Mouse (Mus musculus): ENCODE data around the gene Syce1.

The Syce1 gene

DNA sequence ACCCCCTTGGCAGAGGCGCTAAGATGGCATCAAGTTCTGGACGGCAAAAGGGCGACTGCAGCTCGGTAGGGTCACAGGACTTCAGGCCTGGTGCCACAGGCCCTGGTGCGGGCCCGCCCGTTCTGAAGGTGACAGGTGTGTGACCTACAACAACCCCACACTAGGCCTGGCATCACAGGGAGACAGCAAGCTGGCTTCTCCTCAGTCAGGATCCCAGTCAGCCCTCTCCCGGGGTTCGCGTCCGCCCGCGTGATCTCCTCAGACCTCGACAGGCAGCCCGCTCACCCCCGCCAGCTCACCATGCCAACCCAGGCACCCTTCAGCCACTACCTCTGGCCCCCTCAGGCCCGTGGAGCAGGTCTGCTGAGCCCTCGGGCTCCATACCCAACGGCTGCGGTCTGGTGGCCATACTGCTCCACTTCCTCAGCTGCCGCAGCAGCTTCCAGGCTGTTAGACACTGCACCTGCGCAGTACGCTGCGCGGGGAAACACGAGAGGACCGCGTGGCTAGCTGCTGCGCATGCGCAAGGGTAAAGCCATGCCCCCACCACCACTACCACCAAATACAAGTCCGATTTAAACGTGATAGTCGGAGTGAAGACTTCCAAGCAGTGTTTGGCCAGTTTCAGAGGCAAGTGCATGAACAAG, at the start of gene Syce1:
Gene Syce1 (minus strand): TSS at position 447 of the 647 bp plus-strand sequence.
- no peak for DNase-seq (ENCODE audit: inconsistent ontology term)

DNA sequence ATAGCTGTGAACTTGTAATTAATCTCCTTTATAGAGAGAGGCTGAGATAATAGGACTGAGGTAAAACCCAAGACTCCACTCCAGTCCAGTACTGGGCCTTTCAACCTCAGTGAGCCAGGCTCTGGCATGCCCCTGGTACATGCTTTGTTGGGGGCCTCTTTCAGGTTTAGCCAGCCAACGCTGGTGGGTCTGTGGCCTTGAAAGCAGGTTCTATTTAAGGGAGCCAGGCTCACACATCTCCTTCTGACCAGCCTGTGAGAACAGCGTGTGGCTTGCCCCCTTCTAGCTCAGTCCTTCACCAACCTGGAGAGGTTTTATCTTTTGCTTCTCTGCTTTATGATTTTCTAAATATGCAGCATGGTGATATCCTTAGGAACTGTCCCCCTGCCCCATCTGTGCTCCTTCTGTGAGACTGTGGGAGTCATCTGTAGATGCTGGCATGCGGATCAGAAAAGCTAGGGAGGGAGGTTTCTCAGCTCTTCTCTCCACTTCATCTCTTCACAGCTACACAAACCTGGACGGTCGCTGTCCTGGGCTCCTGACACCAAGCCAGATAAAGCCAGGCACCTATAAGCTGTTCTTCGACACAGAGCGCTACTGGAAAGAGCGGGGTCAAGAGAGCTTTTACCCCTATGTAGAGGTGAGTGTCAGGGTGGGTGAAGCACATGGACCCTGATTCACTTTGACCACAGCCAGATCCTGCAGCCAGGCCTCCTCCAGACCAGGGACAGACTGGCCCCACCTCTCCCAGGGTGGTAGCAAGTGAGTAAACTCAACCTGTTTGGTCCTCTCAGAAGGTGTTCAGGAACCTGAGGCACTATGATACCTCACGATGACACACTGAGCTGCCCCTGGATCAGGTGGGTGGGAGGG, 48.8 kb upstream of the Syce1 start:
- no peak for DNase-seq (ENCODE audit: inconsistent ontology term)

DNA sequence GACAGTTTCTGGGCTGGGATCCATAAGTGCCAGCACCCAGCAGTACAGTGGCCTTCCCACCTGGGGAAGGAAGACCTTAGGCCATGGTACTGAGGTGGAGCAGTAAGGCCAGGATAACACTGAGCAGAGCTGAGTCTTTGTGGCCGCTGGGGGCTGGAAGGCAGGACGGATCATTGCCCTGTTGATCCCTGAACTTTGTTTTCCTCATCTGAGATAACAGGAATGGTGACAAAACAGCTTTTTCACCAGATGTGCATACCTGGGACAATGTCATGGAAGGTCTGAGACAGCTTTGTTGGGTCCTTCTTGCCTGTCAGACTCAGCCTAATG, 48.1 kb upstream of the Syce1 start:
- no peak for DNase-seq (ENCODE audit: inconsistent ontology term)

DNA sequence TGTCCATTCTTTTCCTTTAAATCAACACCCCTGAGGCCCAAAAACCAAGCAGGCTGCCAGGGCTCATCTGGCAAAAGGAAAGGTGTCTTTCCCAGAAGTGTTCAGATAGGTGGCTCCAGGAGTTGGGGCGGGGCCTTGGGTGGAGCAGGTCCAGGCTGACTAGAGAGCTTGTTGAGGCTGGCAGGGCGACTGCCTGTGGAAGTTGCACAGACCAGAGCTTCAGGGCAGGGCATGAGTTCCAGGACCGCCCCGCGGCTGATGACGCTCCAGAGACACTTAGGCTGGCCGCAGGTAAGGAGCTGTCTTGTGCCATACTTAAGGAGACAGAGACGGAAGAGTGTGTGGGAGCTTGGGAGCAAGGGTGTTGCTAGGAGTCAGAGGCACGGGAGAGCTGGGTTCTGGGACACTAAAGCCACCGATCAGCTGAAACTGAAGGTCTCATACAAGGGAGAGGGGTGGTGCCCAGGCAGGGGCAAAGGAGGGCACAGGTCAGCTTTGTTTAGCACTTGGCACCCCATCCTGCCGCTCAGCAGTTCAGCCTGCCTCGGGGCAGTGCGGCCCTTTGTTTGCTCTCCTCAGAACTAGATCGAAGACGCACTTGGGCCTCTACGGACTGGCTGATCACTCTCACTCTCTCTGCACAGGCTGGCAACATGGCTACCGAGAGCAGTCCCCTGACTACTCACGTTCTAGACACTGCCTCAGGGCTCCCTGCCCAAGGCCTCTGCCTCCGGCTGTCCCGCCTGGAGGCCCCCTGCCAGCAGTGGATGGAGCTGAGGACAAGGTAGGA, 47.5 kb upstream of the Syce1 start, which contains the start of gene Urah:
Gene Urah (plus strand): TSS at position 51 of the 790 bp plus-strand sequence.
- no peak for DNase-seq (ENCODE audit: inconsistent ontology term)

DNA sequence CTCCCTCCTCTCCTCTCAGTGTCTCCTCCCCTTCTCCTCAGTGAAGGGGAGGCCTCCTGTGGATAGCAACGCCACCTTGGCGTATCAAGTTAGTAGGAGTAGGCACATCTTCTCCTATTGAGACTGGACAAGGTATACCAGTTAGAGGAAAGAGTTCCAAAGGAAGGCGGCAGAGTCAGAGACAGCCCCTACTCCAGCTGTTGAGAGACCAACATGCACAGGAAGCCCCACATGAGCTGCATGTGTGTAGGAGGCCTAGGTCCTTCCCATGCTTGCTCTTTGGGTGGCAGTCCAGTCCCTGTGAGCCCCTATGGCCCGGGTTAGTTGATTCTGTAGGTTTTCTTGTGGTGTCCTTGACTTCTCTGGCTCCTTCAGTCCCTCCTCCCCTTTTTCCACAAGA, 45.7 kb upstream of the Syce1 start:
- no peak for DNase-seq (ENCODE audit: inconsistent ontology term)

DNA sequence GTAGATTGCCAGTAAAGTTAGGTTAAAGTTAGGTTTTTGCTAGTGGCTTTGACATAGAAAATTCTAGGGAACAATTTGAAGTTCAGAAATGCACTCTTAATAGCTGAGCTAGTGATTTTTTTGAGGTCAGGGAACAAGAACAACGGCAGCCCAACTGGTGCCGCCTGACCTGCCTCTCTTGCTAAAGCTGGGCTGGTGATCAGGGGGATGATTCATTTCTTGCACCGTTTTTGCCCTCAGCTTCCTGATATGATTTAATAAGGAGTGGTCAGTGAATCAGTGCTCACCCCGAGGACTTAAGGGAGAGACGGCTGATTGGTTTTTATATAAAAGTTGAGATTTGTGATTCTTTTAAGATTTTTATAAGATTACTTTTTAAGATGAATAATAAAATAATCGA, 43.8 kb upstream of the Syce1 start:
- DNase-seq (ENCODE audit: inconsistent ontology term): peak; percentile 64

DNA sequence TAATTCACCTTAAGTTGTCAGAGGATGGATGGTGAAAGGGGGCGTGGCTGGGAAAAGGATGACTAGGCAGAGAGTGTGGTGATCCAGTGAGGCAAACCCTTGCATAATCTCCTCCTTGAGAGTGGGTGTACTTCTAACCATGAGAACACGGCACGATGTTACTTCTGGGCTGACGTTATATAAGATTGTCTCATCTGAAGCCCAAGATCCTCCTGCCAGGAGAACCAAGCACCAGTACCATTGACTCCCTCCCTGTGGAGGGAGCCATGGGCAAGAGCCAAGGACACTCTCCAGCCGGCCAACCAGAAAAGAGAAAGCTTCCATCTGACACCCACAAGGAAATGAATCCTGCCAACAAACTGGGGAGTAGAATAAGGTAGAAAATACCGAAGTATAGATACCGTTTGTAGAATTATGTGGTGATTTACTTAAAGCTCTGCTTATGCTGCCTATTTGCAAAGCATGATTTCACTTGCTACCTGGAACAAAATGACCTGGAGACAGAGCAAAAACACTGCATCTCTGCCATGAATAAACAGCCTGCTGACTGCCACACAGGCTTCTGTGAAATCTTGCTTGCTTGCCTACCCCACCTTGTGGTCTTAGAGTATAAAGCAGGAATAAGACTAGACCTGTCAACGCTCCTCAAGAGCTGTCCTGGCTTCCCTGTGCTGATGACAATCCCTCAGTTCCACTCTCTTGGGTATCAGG, 40.7 kb upstream of the Syce1 start:
- DNase-seq (ENCODE audit: inconsistent ontology term): peak; percentile 30

DNA sequence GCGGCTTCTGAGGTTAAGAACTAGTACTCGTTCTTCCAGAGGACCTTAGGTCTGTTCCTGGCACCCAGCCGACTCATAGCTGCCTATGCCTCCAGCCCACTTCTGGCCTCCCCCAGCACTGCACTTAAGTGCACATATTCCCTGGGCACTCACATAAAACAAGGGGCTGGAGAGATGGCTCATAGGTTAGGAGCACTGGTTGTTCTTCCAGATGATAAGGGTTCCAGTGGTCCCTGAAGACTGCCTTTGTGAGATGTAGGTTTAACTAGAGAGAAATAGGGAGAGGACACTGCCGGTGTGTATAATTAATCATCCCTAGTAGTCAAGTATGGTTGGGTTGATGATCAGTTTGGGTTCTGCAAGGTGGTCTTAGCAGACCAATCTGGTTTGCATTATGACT, 35.1 kb upstream of the Syce1 start:
- no peak for DNase-seq (ENCODE audit: inconsistent ontology term)

DNA sequence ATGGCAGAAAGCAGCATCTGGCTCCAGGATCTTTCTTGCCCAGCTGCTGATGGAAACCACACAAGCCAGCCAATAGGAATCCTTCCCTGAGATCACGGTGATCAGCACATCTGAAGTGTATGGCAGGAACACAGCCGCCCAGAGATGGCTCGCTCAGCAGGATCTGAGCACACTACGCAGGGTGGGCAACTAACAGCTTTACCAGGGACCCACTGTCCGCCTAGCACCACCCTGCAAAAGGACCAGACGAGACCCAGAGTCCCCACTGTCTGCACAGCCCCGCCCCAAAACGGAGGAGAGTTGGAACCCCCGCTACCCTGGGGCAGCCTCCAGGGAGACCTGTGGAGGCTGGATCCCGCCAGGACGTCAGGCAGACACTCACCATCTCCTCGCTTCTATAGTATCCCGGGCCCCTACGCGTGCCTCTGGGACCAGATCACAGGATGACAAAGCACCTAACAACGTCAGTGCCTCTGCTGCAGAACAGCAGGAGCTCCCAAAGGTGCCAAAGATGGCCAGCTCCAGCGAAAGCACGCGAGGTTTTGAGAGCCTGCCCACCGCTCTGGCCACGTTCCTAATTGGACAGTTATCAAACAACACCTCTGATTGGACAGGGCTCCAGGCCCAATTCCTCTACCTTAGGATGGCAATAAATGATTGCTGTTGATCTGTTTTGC, 34.1 kb upstream of the Syce1 start, which contains the start of gene Zfp941:
Gene Zfp941 (minus strand): TSS at position 526 of the 677 bp plus-strand sequence.
- DNase-seq (ENCODE audit: inconsistent ontology term): peak; percentile 81

DNA sequence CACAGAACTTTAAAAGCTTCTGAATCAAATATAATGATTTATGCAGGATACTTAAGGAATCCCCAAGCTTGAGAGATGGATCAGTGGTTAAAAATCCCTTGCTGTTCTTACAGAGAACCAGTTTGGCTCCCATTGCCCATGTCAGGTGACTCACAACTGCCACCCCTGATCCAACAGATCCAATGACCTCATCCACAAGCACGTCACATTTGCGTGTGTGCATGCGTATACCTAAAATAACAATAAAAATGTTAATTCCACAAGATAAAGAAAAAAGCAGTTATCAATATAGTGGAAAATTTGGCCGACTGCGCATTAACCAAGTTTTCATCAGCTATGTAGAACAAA, 33.6 kb upstream of the Syce1 start:
- DNase-seq (ENCODE audit: inconsistent ontology term): peak; percentile 8

DNA sequence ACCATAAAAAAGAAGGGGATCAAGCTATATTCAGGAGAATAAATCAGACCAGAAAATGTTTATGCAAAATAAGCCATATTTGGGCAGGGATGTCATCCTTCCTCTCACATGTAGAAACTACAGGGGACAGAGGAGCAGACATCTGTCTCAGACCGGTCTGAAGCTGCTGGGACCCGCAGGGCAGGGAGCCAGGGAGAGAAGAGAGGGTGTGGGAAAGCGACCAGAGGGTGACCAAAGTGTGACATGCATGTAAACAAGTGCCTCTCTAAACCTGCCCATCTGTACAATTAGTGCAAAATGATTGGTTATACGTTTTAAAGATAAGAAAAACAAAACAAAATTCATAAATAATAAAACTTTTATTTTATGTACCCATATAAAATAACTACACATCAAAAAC, 32.5 kb upstream of the Syce1 start:
- DNase-seq (ENCODE audit: inconsistent ontology term): no peak

DNA sequence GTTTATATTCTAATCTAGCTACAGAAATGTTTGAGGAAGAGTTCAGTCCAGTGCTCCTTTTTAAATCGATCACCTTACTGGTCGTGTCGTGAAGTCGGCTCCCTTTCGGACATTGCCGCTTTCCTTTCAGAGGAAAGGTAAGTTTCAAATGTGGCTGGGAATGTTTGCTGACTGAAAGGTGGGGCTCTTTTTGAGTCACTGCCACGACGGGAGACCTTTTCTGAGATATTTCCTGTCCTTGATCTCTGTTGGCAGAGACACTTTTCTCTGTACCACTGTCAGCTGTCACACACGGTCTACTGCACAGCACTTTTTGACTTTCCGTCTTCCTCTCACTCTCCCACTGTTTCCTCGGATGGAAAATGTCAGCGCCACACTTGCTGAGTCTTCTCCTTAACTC, 25.2 kb upstream of the Syce1 start:
- no peak for DNase-seq (ENCODE audit: inconsistent ontology term)

DNA sequence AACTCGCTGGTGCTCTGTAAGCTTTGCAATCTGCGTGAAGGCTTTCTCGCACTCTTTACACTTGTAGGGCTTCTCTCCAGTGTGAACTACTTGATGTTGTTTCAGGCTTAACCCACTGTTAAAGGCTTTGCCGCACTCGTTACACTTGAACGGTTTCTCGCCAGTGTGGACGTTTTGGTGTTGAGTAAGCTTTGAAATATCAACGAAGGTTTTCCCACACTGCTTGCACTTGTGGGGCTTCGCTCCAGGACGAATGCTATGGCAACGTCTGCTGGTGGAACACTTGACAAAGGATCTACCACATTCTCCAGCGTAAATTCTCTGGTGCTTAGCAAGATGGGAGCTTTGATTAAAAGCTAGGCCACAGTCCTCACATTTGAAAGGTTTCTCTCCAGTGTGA, 24.1 kb upstream of the Syce1 start:
- DNase-seq (ENCODE audit: inconsistent ontology term): no peak

DNA sequence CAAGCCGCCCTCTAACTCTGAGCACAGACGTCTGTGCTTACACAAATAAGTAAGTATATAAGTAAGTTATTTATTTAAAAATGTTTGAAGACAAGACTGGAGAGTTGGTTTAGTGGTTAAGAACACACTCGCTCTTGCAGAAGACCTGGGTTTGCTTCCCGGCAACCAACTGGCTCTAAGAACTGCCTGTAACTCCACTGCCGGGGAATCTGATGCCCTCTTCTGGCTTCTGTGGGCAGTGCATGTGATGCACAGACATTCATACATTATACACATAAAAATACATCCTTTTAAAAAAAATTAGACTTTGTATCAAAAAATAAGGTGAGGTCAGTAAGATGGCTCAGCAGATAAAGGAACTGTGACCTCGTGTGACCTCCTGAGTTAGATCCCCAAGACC, 22.8 kb upstream of the Syce1 start:
- no peak for DNase-seq (ENCODE audit: inconsistent ontology term)

DNA sequence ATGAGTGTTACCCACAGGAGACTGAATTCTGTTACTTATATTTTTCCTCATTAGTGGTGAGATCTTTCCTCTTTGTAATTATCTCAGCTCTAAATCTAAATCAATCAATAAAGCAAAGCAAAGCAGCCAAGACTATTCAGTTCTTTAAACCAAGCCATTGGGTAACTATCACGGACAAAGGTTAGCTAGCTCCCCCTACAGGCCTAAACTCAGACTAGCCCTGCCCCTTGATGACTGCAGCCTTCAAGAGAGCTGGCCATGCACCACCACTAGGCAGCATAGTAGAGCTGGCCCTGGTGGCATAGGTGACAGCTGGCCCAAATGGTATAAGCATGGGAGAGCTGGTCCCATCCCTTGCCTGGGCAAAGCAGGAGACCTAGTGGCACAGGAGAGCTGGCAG, 18.1 kb upstream of the Syce1 start:
- DNase-seq (ENCODE audit: inconsistent ontology term): no peak

DNA sequence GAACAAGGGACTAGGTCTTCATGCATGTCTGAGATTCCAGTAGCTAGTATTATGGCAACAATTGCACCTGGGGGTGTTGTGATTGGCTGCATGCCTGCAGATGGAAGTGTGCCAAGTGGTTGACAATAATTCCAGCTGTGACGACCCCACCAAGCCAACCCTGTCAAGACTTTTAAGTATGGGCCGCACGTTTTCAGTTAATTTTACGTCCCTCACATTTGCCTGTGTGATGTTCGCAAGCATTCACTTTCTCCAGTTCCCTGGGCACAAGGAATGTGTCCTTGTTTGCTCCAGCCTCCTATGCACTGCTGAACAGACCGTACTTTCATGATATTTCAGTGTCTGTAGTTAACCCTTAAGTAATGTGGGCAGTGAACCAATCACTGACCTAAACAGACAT, 15.0 kb upstream of the Syce1 start:
- peak; percentile 14 for DNase-seq (ENCODE audit: inconsistent ontology term)

DNA sequence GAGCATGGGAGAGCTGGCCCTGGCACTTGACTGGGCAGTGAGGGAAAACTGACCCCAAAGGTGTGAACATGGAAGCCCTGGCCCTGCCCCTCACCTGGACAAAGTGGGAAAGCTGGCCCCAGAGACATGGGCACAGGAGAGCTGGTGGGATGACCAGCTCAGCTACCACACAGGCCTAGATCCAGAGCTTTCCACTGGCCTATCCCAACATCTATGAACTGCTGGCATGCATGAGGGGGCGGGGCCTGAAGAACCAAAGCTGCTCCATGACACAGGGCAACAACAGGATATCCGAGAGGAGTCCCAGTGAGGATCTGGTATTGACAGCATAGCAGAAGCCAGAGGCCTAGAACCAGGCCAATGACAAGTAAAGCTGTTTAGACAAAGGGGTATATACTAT, 10.6 kb upstream of the Syce1 start:
- no peak for DNase-seq (ENCODE audit: inconsistent ontology term)

DNA sequence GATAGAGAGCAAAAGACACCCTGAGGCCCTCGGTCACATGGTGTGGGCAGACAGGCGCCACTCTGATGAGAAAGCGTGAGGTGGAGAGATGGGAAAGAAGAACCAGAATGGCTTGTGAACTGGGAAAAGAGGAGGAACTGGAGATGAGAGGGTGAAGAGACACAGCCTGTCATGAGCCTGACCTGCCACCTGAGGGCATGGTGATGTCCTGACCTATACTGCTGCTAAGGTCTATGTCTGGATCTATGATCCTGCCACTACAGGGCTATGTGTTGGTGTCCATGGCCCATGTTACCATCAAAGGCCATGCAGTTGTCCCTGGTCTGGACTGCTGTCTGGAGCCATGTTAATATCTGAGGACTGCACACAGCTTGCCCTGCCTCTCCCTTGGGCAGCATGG, 10.0 kb upstream of the Syce1 start:
- no peak for DNase-seq (ENCODE audit: inconsistent ontology term)

DNA sequence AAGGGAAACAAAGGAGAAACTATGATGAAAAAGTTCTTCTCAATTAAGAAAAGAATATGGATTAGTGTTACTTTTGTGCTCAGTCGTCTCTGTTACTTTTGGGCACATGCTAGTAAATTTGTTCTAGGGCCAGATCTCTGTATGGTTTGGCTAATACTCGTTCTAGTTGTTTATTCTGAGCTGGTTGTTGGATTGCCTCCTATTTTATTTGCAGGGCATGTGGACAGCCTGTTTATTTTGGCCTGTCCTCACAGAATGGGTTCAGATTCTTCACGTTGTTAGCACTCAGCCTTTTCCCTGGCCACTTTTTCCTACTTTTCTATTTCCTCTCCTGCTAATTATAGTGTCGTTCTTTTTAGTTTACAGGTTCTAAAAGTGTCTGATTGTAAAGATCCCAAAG, 5.9 kb upstream of the Syce1 start:
- DNase-seq (ENCODE audit: inconsistent ontology term): no peak

DNA sequence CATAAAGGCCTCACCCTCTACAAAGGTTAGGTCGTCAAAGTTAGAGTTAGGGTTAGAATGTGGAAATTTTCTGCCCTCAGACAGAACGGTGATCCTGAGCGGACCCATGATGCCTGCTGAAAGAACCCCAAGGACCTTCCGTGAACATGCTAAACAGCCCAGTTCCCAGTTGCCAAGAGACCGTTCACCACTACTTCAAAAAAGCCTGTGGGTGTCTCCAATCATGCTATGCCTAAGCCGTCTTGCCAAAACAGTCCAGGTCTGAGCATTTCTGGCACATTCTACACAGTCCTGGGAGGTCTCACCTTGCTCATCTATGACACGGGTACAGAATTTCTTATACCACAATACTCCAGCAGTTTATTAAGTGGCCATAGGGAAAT, 392 bp upstream of the Syce1 start:
- DNase-seq (ENCODE audit: inconsistent ontology term): no peak

DNA sequence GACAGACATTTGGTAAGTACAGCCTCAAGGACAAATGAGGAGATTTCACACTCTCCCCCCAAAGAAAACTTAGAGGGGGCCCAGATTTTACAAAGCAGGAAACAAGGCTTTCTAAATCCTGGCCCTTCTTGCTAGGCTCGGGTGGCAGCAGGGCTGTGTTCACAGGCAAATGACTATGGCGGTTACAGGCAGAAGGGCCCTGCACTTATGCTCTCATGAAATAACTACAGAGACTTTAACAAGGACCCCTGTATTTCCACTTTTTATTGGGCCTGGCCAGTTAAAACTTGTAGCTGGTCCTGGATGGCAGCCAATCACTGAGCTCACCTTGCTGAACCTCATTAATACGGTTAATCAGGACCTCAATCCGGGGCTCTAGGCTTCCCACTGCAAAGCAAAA, 7.1 kb downstream of the Syce1 start:
- no peak for DNase-seq (ENCODE audit: inconsistent ontology term)

All from Muller cell, postnatal 12 days (primary cell).